Mouse (Mus musculus): ENCODE data around the gene Rbfox1.

Gene Rbfox1

GRCm38 (mm10) chr16:6212916-6213315, 327.8 kb downstream of the Rbfox1 start:
- no peak for DNase-seq (ENCODE audit: low read depth)

- DNase-seq (ENCODE audit: low read depth): no peak
These were observed 342.3 kb downstream of the Rbfox1 start for GRCm38 (mm10) chr16:6227449-6227848.

- DNase-seq (ENCODE audit: low read depth): no peak
These were observed 347.8 kb downstream of the Rbfox1 start for GRCm38 (mm10) chr16:6232966-6233365.

GRCm38 (mm10) chr16:6241393-6241792, 356.2 kb downstream of the Rbfox1 start:
- no peak for DNase-seq (ENCODE audit: low read depth)

- no peak for DNase-seq (ENCODE audit: low read depth)
These were observed 357.3 kb downstream of the Rbfox1 start for GRCm38 (mm10) chr16:6242468-6242867.

- DNase-seq (ENCODE audit: low read depth): no peak
These were observed 362.4 kb downstream of the Rbfox1 start for GRCm38 (mm10) chr16:6247569-6247968.

- DNase-seq (ENCODE audit: low read depth): no peak
These were observed 379.4 kb downstream of the Rbfox1 start for GRCm38 (mm10) chr16:6264557-6264956.

- DNase-seq (ENCODE audit: low read depth): no peak
These were observed 380.5 kb downstream of the Rbfox1 start for GRCm38 (mm10) chr16:6265610-6266009.

- DNase-seq (ENCODE audit: low read depth): no peak
These were observed 386.6 kb downstream of the Rbfox1 start for GRCm38 (mm10) chr16:6271596-6272370.

- DNase-seq (ENCODE audit: low read depth): no peak
These were observed 398.3 kb downstream of the Rbfox1 start for GRCm38 (mm10) chr16:6283496-6283895.

- no peak for DNase-seq (ENCODE audit: low read depth)
These were observed 399.2 kb downstream of the Rbfox1 start for GRCm38 (mm10) chr16:6284317-6284716.

- DNase-seq (ENCODE audit: low read depth): no peak
These were observed 402.5 kb downstream of the Rbfox1 start for GRCm38 (mm10) chr16:6287699-6288098.

GRCm38 (mm10) chr16:6300112-6300511, 415.0 kb downstream of the Rbfox1 start:
- no peak for DNase-seq (ENCODE audit: low read depth)

GRCm38 (mm10) chr16:6303082-6303481, 417.9 kb downstream of the Rbfox1 start:
- no peak for DNase-seq (ENCODE audit: low read depth)

GRCm38 (mm10) chr16:6309940-6310339, 424.8 kb downstream of the Rbfox1 start:
- no peak for DNase-seq (ENCODE audit: low read depth)

- DNase-seq (ENCODE audit: low read depth): no peak
These were observed 425.9 kb downstream of the Rbfox1 start for GRCm38 (mm10) chr16:6310744-6311678.

GRCm38 (mm10) chr16:6313689-6314088, 428.5 kb downstream of the Rbfox1 start:
- DNase-seq (ENCODE audit: low read depth): no peak

- DNase-seq (ENCODE audit: low read depth): no peak
These were observed 439.7 kb downstream of the Rbfox1 start for GRCm38 (mm10) chr16:6324832-6325231.

GRCm38 (mm10) chr16:6331400-6331939, 446.3 kb downstream of the Rbfox1 start:
- no peak for DNase-seq (ENCODE audit: low read depth)

GRCm38 (mm10) chr16:6333273-6333672, 448.1 kb downstream of the Rbfox1 start:
- DNase-seq (ENCODE audit: low read depth): no peak

- no peak for DNase-seq (ENCODE audit: low read depth)
These were observed 462.9 kb downstream of the Rbfox1 start for GRCm38 (mm10) chr16:6348103-6348502.

- DNase-seq (ENCODE audit: low read depth): no peak
These were observed 463.6 kb downstream of the Rbfox1 start for GRCm38 (mm10) chr16:6348581-6349241.

Data from c-Kit-positive CD71-positive TER-119-negative erythroid progenitor cells, embryonic 14.5 days (primary cell).